Mouse (Mus musculus) liver, adult 2 months (tissue): Measurements from ENCODE around the gene Cacna2d3. TPM values are rescaled to one million over a fixed set of nuclear protein-coding genes. Genes with fewer than 3 reads are reported as not detected.

Source experiments
- DNase-seq: peaks from one replicate; pipeline ENCODE4 v3.0.0-alpha.2; 2011; ENCODE audit warnings: low read depth, low spot score; ENCODE audit errors: extremely low read depth
- H3K27ac ChIP-seq: fragments of 200-500 bp; replicated peaks from 2 replicates; pipeline ENCODE4 v1.5.1; 2012; ENCODE audit warnings: low read depth, mild to moderate bottlenecking, control low read depth, inconsistent platforms, low read length; ENCODE audit not compliant: insufficient read depth
- H3K27me3 ChIP-seq: fragments of 200-500 bp; 2 replicates; pipeline ENCODE4 v1.6.1; 2012; ENCODE audit warnings: mild to moderate bottlenecking, moderate library complexity, low read length, inconsistent platforms; ENCODE audit not compliant: control insufficient read depth, insufficient read depth
- H3K36me3 ChIP-seq: fragments of 200-500 bp; 2 replicates; pipeline ENCODE4 v1.6.1; 2012; ENCODE audit warnings: low read length, inconsistent platforms; ENCODE audit not compliant: control insufficient read depth, insufficient read depth
- H3K4me1 ChIP-seq: fragments of 200-500 bp; 2 replicates; pipeline ENCODE4 v1.6.1; 2011; ENCODE audit warnings: low read length; ENCODE audit not compliant: control insufficient read depth, insufficient read depth
- H3K4me3 ChIP-seq: fragments of 200-500 bp; 2 replicates; pipeline ENCODE4 v1.5.1; 2011; ENCODE audit warnings: low read depth, mild to moderate bottlenecking, control low read depth, low read length, moderate library complexity; ENCODE audit not compliant: insufficient read depth
- H3K79me2 ChIP-seq: fragments of 200-500 bp; 2 replicates; pipeline ENCODE4 v1.6.1; 2012; ENCODE audit warnings: inconsistent platforms, mild to moderate bottlenecking, low read length, moderate library complexity; ENCODE audit not compliant: control insufficient read depth, insufficient read depth
- H3K9ac ChIP-seq: fragments of 200-500 bp; 2 replicates; pipeline ENCODE4 v1.6.1; 2012; ENCODE audit warnings: low read depth, mild to moderate bottlenecking, control low read depth, inconsistent platforms, low read length
- CTCF ChIP-seq: fragments of 200-500 bp; IDR thresholded peaks from 2 replicates; pipeline ENCODE4 v1.5.1; 2011; ENCODE audit warnings: low read depth, low read length, control low read depth
- POLR2A ChIP-seq: fragments of 200-500 bp; IDR thresholded peaks from 2 replicates; pipeline ENCODE4 v1.6.1; 2011; ENCODE audit warnings: low read length, control low read depth; ENCODE audit not compliant: insufficient read depth; ENCODE audit errors: extremely low read depth
- WGBS: fragments of 180-500 bp; shearing (Covaris S2); methylation state at CpG from one replicate; pipeline ENCODE4 v1.1.7; 2018; 5-methylcytosine and 5-hydroxymethylcytosine counted together
- polyA plus RNA-seq: library from polyadenylated mRNA; depleted of rRNA; stranded (reverse); fragments of >200 nt; gene quantifications from 2 replicates; pipeline ENCODE4 v1.2.3, GENCODE M21; 2012
- total RNA-seq: library from RNA; depleted of rRNA; stranded (reverse); fragments of >200 nt; gene quantifications from 2 replicates; pipeline ENCODE4 v1.2.3, GENCODE M21; 2014

Cacna2d3 gene
- total and polyA plus RNA-seq, 2 experiments, result not detected

DNA sequence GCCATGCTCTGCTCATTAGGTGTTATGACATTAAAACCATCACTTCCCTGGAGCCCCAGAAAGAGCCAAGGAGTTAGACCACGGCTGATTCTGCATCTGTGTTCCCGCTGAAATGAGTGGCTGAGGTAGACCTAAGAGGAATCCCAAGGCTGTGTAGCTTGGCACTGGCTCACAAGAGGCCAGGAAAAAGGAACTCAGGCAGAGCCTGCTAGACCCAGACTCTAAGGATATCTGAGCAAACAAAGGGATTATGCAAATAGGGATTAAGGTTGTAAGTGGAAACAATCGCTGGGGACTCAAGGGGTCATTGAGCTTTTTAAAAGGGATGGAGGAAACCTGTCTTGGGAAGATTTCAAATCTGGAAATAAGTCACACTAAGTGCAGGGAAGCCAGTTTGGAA lies 766.5 kb downstream of the Cacna2d3 start:
- Histone ChIP-seq H3K36me3 (no peaks in the 10 kb centered on the region), H3K4me1 (no peaks in the 10 kb centered on the region), H3K27ac (no peak overlapping the region), H3K27me3 (no peaks in the 10 kb centered on the region), H3K9ac (no peak overlapping the region), H3K4me3 (no peak overlapping the region), H3K79me2 (no peaks in the 10 kb centered on the region)
- no peak for DNase-seq
- TF ChIP-seq POLR2A (no peak), CTCF (no peak)
- 20% methylated on average over 3 of the region's 3 CpGs for WGBS

GRCm38 (mm10) chr14:28954588-28954987 lies 767.1 kb downstream of the Cacna2d3 start:
- no peak overlapping the region for H3K27ac ChIP-seq
- no peaks in the 10 kb centered on the region for H3K36me3 ChIP-seq
- H3K4me1 ChIP-seq, result no peaks in the 10 kb centered on the region
- no peak for TF ChIP-seq POLR2A
- no peak for TF ChIP-seq CTCF
- no peaks in the 10 kb centered on the region for H3K79me2 ChIP-seq
- no peak overlapping the region for H3K4me3 ChIP-seq
- no peak overlapping the region for H3K9ac ChIP-seq
- H3K27me3 ChIP-seq, result no peaks in the 10 kb centered on the region
- 76% methylated on average over 3 of the region's 3 CpGs for WGBS
- no peak for DNase-seq

GRCm38 (mm10) chr14:28954086-28954485 lies 767.6 kb downstream of the Cacna2d3 start:
- H3K27me3 ChIP-seq, result no peaks in the 10 kb centered on the region
- no peaks in the 10 kb centered on the region for H3K36me3 ChIP-seq
- H3K4me1 ChIP-seq, result no peaks in the 10 kb centered on the region
- H3K9ac ChIP-seq, result no peak overlapping the region
- DNase-seq, result no peak
- TF ChIP-seq CTCF (no peak), POLR2A (no peak)
- no peak overlapping the region for H3K4me3 ChIP-seq
- 75% methylated on average over 6 of the region's 6 CpGs for WGBS
- no peak overlapping the region for H3K27ac ChIP-seq
- no peaks in the 10 kb centered on the region for H3K79me2 ChIP-seq

DNA sequence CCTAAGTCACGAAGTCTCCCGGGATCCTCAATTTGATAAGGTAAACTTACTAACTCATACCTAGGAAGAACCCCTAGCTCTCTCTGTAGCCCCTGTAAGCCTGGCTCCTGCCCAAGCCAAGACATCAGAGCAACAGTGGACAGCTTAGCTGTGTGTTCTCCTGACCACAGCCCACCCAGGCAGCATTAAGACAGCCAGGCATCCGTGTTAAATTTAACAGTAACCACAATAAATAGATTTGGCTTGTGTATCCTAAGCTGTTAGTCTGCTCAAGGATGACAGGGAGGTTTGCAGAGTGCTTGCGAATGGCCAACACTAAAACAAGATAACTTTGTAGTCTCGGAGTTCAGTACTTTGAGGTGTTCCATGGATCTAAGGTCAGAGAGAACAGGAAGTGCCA lies 768.3 kb downstream of the Cacna2d3 start:
- H3K27me3 ChIP-seq, result no peaks in the 10 kb centered on the region
- no peaks in the 10 kb centered on the region for H3K4me1 ChIP-seq
- no peaks in the 10 kb centered on the region for H3K36me3 ChIP-seq
- no peak overlapping the region for H3K27ac ChIP-seq
- H3K9ac ChIP-seq, result no peak overlapping the region
- H3K4me3 ChIP-seq, result no peak overlapping the region
- H3K79me2 ChIP-seq, result no peaks in the 10 kb centered on the region
- 69% methylated on average over 5 of the region's 5 CpGs for WGBS
- DNase-seq, result no peak
- no peak for TF ChIP-seq CTCF
- no peak for TF ChIP-seq POLR2A

DNA sequence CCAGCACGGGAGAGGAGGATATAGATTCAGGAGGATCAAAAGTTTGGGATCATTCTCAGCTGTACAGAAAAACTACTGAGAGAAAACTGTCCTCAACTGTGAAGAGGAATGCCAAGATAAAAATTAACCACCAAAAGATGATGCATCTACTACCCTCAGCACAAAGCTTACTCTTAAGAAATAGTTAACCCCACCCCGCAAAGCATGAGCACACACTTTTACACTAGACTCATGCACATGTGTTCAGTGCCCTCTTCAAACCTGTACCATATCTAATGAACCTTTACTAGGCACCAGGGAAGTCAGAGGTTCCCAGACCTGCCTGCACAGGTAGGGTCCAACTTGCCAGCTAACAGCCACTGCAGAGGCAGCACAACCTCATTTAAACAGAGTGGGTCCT lies 771.2 kb downstream of the Cacna2d3 start:
- Histone ChIP-seq H3K27ac (no peak overlapping the region), H3K27me3 (no peaks in the 10 kb centered on the region), H3K79me2 (no peaks in the 10 kb centered on the region), H3K36me3 (no peaks in the 10 kb centered on the region), H3K4me1 (no peaks in the 10 kb centered on the region), H3K9ac (no peak overlapping the region), H3K4me3 (no peak overlapping the region)
- TF ChIP-seq CTCF (no peak), POLR2A (no peak)
- 84% methylated on average over 2 of the region's 2 CpGs for WGBS
- DNase-seq, result no peak

GRCm38 (mm10) chr14:28949785-28950184 lies 771.9 kb downstream of the Cacna2d3 start:
- DNase-seq, result peak; percentile 64
- TF ChIP-seq POLR2A (no peak), CTCF (no peak)

More at GRCm38 (mm10) chr14:28949785-28950184, 771.9 kb downstream of the Cacna2d3 start:
- Histone ChIP-seq H3K4me1 (no peaks in the 10 kb centered on the region), H3K36me3 (no peaks in the 10 kb centered on the region), H3K4me3 (no peak overlapping the region), H3K27ac (no peak overlapping the region), H3K79me2 (no peaks in the 10 kb centered on the region), H3K9ac (no peak overlapping the region), H3K27me3 (no peaks in the 10 kb centered on the region)
- WGBS, result 64% methylated on average over 1 of the region's 1 CpGs
